Mouse (Mus musculus) kidney, embryonic 15.5 days (tissue): Measurements from ENCODE around the gene Tgif2. TPM values are rescaled to one million over a fixed set of nuclear protein-coding genes. Genes with fewer than 3 reads are reported as not detected.

ENCODE experiments used
- ATAC-seq: fragments of 200-750 bp; cut with Nextera tagmentation; replicated peaks from 2 replicates; pipeline ENCODE4 v1.8.0; 2017; ENCODE audit warnings: moderate TSS enrichment; ENCODE audit not compliant: low FRiP score
- H3K27ac ChIP-seq: fragments of 300-500 bp; sonication (generic); 2 replicates; pipeline ENCODE4 v1.5.1; 2015; ENCODE audit warnings: mild to moderate bottlenecking, inconsistent platforms
- H3K27me3 ChIP-seq: fragments of 300-500 bp; sonication (generic); 2 replicates; pipeline ENCODE4 v1.6.1; 2015; ENCODE audit warnings: inconsistent platforms
- H3K36me3 ChIP-seq: fragments of 300-500 bp; sonication (generic); 2 replicates; pipeline ENCODE4 v1.6.1; 2015; ENCODE audit warnings: inconsistent platforms
- H3K4me1 ChIP-seq: fragments of 300-500 bp; sonication (generic); 2 replicates; pipeline ENCODE4 v1.6.1; 2015; ENCODE audit warnings: inconsistent platforms
- H3K4me2 ChIP-seq: fragments of 300-500 bp; sonication (generic); 2 replicates; pipeline ENCODE4 v1.6.1; 2015; ENCODE audit warnings: moderate library complexity, mild to moderate bottlenecking, inconsistent platforms
- H3K4me3 ChIP-seq: fragments of 300-500 bp; sonication (generic); replicated peaks from 2 replicates; pipeline ENCODE4 v1.5.1; 2015; ENCODE audit warnings: mild to moderate bottlenecking, inconsistent platforms
- H3K9ac ChIP-seq: fragments of 300-500 bp; sonication (generic); 2 replicates; pipeline ENCODE4 v1.6.1; 2015; ENCODE audit warnings: mild to moderate bottlenecking, inconsistent platforms
- H3K9me3 ChIP-seq: fragments of 300-500 bp; sonication (generic); replicated peaks from 2 replicates; pipeline ENCODE4 v1.6.1; 2016; ENCODE audit warnings: inconsistent platforms
- WGBS: fragments of 180-500 bp; shearing (Covaris S2); methylation state at CpG from one replicate; pipeline ENCODE4 v1.1.7; 2015; ENCODE audit warnings: mixed read lengths; 5-methylcytosine and 5-hydroxymethylcytosine counted together
- polyA plus RNA-seq: library from polyadenylated mRNA; unstranded; fragments of >200 nt; fragmentation: Nextera tagmentation; extraction: Ambion mirVana; gene quantifications from 2 replicates; pipeline ENCODE4 v1.2.1, GENCODE M21; 2015

Gene Tgif2
- polyA plus RNA-seq, 1 experiment from 2014 or later: 68.5 TPM

DNA sequence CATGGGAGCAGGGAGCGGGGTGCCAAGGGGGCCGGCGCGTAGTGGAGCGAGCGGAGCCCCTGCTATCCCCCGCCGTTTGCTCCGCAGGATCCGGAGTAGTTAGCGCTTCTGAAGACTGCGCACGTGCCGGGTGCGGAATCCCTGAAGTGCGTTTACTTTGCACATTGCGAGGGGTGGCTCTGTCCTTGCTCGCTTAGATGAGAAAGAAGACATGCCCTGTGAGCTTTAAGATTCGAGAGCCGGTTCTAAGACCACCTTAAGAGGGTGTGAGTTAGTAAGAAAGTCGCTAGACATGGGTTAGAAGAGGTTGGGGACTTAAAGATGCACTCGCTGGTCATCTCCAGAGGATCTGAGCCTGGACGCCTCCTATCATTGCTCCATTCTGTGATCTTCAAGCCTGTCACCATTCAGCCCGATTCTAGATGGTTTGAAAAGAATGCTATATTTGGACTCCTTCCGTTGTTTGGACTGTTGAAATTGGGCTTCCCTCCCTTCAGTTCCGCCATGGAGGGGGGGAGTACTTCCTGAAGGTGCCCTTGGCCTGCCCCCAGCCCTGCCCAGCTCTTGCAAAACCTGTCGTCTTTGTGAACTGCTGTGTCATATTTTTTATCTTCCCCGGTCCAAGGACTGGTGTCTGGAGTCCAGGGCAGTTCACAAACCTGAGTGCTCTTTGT lies 23.8 kb downstream of the Tgif2 start:
- H3K9ac ChIP-seq: peak overlapping the region; percentile 99
- peaks cover 26% of the 10 kb centered on the region for H3K4me1 ChIP-seq
- under 1% methylated on average over 28 of the region's 28 CpGs for WGBS
- no peaks in the 10 kb centered on the region for H3K27me3 ChIP-seq
- peak overlapping the region; percentile 87 for H3K4me3 ChIP-seq
- peaks cover 47% of the 10 kb centered on the region for H3K36me3 ChIP-seq
- ATAC-seq: no peak
- peak overlapping the region; percentile 86 for H3K4me2 ChIP-seq
- H3K27ac ChIP-seq: peak overlapping the region; percentile 81
- no peaks in the 10 kb centered on the region for H3K9me3 ChIP-seq

DNA sequence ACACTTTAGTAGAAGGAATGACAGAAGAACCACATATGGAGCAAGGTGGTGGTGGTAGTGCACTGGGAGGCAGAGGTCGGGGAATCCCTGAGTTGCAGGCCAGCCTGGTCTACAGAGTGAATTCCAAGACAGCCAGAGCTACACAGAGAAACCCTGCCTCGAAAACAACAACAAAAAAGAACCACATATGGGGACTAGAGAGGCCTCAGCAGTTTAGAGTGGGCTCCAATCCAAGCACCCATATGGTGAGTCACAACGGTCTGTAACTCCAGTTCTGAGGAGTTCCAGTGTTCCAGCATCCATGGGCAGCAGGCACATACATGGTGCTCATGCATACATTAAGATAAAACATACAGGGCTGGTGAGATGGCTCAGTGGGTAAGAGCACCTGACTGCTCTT lies 24.7 kb downstream of the Tgif2 start:
- Histone ChIP-seq H3K9ac (peak overlapping the region; percentile 99; the same call in 1 of the 2 replicates), H3K27ac (peak overlapping the region; percentile 81; the same call in 1 of the 2 replicates), H3K36me3 (peaks cover 53% of the 10 kb centered on the region), H3K4me2 (peak overlapping the region; percentile 86), H3K9me3 (no peaks in the 10 kb centered on the region), H3K27me3 (no peaks in the 10 kb centered on the region), H3K4me3 (peak overlapping the region; percentile 87), H3K4me1 (peaks cover 26% of the 10 kb centered on the region)
- ATAC-seq: no peak
- 79% methylated on average over 3 of the region's 3 CpGs for WGBS

DNA sequence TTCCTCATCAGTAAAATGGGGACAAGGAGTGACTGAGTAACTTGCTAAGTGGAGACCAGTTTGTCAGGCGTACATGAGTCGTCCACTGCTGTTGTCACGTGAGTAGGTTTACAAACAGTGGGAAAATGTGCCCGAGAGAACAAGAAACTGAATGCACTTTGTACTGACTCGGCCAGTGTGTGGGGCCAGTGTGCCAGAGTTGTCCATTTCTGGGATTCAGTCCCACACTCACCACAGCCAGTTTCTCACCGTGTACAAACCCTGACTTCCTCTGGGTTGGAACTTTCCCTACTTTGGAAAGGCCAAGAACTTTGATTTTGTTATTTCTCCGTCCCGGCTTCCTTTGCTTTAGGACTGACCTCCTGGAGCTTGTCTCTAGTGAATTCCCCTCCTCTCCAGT lies 29.2 kb downstream of the Tgif2 start:
- no peak overlapping the region for H3K9ac ChIP-seq
- WGBS: 79% methylated on average over 8 of the region's 8 CpGs
- no peak overlapping the region for H3K4me2 ChIP-seq
- H3K4me1 ChIP-seq: peaks cover 21% of the 10 kb centered on the region
- no peaks in the 10 kb centered on the region for H3K27me3 ChIP-seq
- no peak overlapping the region for H3K27ac ChIP-seq
- peaks cover 91% of the 10 kb centered on the region for H3K36me3 ChIP-seq
- no peak for ATAC-seq
- no peaks in the 10 kb centered on the region for H3K9me3 ChIP-seq
- no peak overlapping the region for H3K4me3 ChIP-seq

DNA sequence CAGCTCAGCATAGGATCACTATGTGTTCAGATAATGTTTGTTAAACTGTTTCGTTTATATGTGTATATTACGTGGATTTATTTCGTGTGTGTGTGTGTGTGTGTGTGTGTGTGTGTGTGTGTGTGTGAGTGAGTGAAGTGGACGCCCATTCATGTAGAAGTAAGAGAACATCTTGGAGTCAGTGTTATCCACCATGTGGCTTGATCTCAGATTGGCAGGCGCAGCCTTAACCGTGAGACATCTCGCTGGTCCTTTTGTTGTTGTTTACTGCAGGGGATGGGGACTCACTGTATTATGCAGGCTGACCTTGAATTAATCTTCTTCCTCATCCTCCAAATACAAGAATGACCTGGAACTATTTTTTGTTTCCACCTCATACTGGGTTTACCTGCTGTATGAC lies 29.7 kb downstream of the Tgif2 start:
- peaks cover 15% of the 10 kb centered on the region for H3K4me1 ChIP-seq
- ATAC-seq: no peak
- no peak overlapping the region for H3K4me3 ChIP-seq
- WGBS: 91% methylated on average over 7 of the region's 7 CpGs
- no peak overlapping the region for H3K9ac ChIP-seq
- no peak overlapping the region for H3K4me2 ChIP-seq
- no peaks in the 10 kb centered on the region for H3K27me3 ChIP-seq
- H3K9me3 ChIP-seq: no peaks in the 10 kb centered on the region
- peaks cover 95% of the 10 kb centered on the region for H3K36me3 ChIP-seq
- no peak overlapping the region for H3K27ac ChIP-seq

DNA sequence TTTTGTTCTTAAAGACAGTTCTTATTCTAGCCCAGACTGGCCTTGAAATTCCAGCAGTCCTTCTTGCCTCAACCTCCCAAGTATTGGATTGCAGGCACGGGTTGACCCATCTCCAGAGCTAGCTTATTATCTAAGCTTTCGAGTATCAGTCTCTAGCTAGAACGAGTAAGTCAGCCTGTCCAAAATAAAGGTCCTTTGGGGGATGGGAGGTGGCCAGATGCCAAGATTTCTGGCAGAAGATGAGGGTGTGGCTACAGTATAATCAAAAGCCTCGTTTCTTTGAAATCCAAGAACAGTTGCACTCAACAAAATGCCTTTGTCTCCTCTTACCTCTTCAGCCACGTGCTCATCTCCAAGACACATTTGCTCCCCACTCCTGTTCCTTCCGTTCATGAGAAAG lies 30.7 kb downstream of the Tgif2 start:
- Histone ChIP-seq H3K4me3 (no peak overlapping the region), H3K4me2 (no peak overlapping the region), H3K9ac (no peak overlapping the region), H3K4me1 (peaks cover 9% of the 10 kb centered on the region; the same call in 1 of the 2 replicates), H3K27ac (no peak overlapping the region), H3K9me3 (no peaks in the 10 kb centered on the region), H3K27me3 (no peaks in the 10 kb centered on the region), H3K36me3 (peaks cover 89% of the 10 kb centered on the region)
- ATAC-seq: no peak
- WGBS: 48% methylated on average over 6 of the region's 6 CpGs

DNA sequence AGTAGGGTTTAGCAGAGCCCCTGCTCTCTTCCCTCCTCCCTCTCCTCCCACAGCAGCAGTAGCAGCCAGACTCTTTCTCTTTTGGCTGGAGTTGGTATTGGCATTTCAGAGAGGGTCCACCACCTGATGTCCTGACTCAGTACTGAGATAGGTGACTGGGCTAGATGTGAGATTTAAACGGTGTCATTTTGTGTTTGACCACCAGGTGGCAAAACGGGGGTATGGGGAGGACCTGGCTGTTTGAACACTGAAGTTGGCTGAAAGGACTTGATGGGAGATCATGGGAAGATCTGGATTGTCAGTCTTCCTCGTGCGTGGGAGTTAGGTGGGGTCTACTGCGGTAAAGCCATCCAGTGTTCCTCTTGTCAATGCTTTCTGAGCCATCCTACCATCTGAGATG lies 33.8 kb downstream of the Tgif2 start:
- Histone ChIP-seq H3K4me3 (no peak overlapping the region), H3K9ac (no peak overlapping the region), H3K27me3 (no peaks in the 10 kb centered on the region), H3K4me2 (no peak overlapping the region), H3K36me3 (peaks cover 60% of the 10 kb centered on the region), H3K4me1 (peaks cover 9% of the 10 kb centered on the region; the same call in 1 of the 2 replicates), H3K27ac (no peak overlapping the region), H3K9me3 (no peaks in the 10 kb centered on the region)
- peak; percentile 64; the same call in 1 of the 2 replicates for ATAC-seq
- WGBS: 28% methylated on average over 5 of the region's 5 CpGs

DNA sequence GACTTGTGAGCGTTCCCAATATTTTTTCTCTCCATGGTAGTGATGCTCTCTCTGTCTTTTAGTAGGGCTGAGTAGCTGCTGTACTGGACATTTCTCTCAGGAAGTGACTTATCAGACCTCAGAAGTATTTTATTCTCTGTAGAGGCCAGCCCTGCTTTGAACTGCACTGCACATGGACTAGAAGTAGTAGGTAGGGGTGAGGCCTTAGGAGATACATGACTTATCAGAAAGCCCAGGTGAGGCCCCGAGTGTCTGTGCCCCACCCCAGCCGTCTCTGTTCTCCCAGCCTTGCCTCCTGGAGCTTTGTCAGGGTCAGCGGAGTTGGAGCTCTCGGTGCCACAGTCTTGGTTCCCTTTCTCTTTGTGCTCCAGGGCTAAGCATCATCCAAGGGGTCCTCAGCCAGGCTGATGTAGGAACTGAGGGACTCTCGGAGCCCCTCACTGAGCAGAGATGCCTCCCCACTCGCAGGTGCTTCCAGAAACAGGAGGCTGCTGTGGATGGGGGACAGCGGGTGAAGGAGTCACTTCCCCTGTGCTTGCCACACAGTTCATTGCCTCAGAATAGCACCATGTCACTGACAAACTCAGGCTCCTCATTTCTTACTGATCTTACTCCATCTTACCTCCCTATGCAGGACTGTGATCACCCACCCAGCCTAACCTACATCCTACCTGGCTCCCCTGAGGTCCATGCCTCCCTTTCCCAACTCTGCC lies 34.4 kb downstream of the Tgif2 start:
- H3K9me3 ChIP-seq: no peaks in the 10 kb centered on the region
- no peak overlapping the region for H3K27ac ChIP-seq
- H3K36me3 ChIP-seq: peaks cover 54% of the 10 kb centered on the region
- peaks cover 9% of the 10 kb centered on the region; the same call in 1 of the 2 replicates for H3K4me1 ChIP-seq
- H3K4me2 ChIP-seq: no peak overlapping the region
- H3K4me3 ChIP-seq: no peak overlapping the region
- no peaks in the 10 kb centered on the region for H3K27me3 ChIP-seq
- 93% methylated on average over 8 of the region's 8 CpGs for WGBS
- ATAC-seq: no peak
- no peak overlapping the region for H3K9ac ChIP-seq

DNA sequence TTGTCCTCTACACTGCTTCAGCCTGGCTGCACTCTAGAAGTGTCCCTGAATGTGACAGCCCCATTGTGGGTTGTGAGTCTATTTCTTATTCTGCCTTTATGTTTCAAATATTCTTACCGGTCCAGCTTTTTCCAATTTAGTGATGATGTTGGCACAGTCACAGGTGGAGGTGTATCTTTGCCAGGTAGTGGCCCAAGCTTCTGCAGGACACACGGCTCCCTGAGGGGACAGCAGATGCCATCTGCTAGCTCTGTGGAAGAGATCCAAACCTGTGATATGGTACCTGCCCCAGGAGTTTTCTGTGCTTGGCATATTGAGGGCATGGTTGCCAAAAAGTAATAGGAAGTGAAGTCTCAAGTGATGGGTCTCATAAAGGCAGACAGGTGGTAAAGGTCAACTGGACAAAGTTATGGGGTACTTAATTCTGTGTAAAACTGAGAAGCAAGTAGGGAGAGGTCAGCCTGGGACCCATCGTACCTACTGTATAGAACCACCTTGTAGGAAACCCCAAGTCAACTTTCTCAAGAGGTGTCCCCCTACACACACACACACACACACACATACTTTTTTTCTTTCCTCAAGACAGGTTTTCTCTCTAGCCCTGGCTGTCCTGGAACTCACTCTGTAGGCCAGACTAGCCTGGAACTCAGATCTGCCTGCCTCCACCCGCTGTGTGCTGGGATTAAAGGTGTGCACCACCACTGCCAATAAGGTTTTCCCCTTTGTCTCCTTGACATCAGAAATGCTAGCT lies 35.1 kb downstream of the Tgif2 start:
- Histone ChIP-seq H3K9me3 (no peaks in the 10 kb centered on the region), H3K4me3 (no peak overlapping the region), H3K9ac (no peak overlapping the region), H3K27me3 (no peaks in the 10 kb centered on the region), H3K36me3 (peaks cover 49% of the 10 kb centered on the region), H3K27ac (no peak overlapping the region), H3K4me2 (no peak overlapping the region), H3K4me1 (peaks cover 7% of the 10 kb centered on the region; the same call in 1 of the 2 replicates)
- no peak for ATAC-seq
- WGBS: 94% methylated on average over 4 of the region's 4 CpGs

DNA sequence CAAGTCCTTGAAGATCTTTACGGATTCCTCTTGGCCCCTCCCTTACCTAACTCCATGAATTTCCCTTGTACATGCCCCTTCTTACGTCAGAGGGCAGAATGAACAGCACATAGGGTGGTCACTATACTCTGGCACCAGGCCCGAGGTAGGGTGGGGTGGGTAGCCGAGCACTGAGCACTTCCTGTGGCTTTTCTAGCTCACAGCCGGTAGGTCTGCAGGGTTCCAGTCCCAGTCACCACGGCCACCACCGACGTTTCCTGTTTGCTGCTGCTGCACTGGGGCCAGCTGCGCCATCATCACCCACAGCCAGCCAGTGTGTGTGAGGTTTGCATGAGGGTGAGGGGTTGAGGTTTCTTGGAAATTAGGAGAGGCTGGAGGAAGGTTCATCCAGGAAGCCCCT lies 37.9 kb downstream of the Tgif2 start:
- WGBS: 57% methylated on average over 9 of the region's 9 CpGs
- H3K9me3 ChIP-seq: no peaks in the 10 kb centered on the region

DNA sequence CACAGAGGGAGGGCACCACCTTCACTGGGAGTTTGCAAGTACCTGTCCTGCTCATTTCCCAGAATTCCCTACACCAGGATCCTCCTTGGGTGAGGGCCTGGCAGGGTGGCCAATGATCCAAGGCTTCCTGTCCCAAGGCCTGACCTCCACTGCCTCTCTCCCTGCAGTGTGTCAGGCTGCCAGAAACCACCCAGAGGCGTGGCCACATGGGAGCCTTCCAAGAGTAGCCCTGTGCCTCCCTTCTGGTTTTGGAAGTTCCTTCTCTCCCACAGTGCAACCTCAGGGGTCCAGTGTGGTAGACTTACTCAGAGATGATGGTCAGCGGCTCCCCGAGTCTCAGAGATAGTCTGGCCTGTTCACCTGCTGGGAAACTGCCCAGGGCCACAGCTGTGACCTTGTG lies 39.7 kb downstream of the Tgif2 start:
- Histone ChIP-seq H3K27me3 (no peaks in the 10 kb centered on the region), H3K4me2 (no peak overlapping the region), H3K4me1 (no peaks in the 10 kb centered on the region), H3K27ac (no peak overlapping the region), H3K36me3 (peaks cover 4% of the 10 kb centered on the region), H3K4me3 (no peak overlapping the region), H3K9ac (no peak overlapping the region), H3K9me3 (no peaks in the 10 kb centered on the region)
- no peak for ATAC-seq
- 75% methylated on average over 3 of the region's 3 CpGs for WGBS

More for the DNA sequence above, 37.9 kb downstream of the Tgif2 start:
- Histone ChIP-seq H3K27ac (no peak overlapping the region), H3K36me3 (peaks cover 22% of the 10 kb centered on the region), H3K4me3 (no peak overlapping the region), H3K9ac (no peak overlapping the region), H3K27me3 (no peaks in the 10 kb centered on the region), H3K4me1 (no peaks in the 10 kb centered on the region), H3K4me2 (no peak overlapping the region)
- ATAC-seq: no peak

DNA sequence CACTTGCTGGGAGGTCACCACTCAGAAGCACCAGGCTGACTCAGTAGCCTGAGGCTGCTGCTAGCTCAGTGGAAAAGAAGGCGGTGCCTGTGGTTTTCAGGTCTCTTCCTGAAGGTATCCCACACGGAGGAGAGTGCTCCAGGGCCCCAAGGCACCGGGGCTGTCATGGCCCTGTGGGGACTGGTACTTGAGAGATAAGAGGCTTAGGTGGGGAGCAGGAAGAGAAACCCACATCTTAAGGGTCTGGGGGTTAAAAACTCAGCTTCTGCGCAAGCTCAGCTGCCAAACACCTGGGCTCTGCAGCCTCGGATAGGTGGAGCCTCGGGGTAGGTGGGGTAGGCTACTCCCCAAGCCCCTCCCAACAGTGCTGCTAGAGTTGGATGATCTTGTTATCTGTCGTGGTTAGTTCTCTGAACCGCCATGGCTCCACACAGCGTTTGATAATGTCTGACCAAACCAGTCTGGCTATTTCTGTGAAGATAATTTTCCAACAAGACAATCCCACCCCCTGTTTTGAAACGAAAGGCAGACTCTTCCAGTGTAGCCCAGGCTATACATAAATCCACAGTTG lies 42.7 kb downstream of the Tgif2 start:
- H3K4me1 ChIP-seq: no peaks in the 10 kb centered on the region
- no peak overlapping the region for H3K9ac ChIP-seq
- H3K36me3 ChIP-seq: no peaks in the 10 kb centered on the region
- no peaks in the 10 kb centered on the region for H3K9me3 ChIP-seq
- no peak overlapping the region for H3K4me2 ChIP-seq
- 43% methylated on average over 10 of the region's 10 CpGs for WGBS
- no peaks in the 10 kb centered on the region for H3K27me3 ChIP-seq
- no peak for ATAC-seq
- no peak overlapping the region for H3K4me3 ChIP-seq
- no peak overlapping the region for H3K27ac ChIP-seq
